Mouse (Mus musculus) embryonic fibroblast, embryonic 13.5 days (primary cell): Measurements from ENCODE around the gene Dydc2.

Source experiments
- CTCF ChIP-seq: IDR thresholded peaks from 2 replicates; pipeline ENCODE4 v1.5.1; 2011; ENCODE audit warnings: mild to moderate bottlenecking, control low read depth, low read length, moderate library complexity, borderline replicate concordance; ENCODE audit not compliant: insufficient read depth
- POLR2A ChIP-seq: IDR thresholded peaks from 2 replicates; pipeline ENCODE4 v1.6.1; 2011; ENCODE audit warnings: low read depth, mild to moderate bottlenecking, control low read depth, low read length, moderate library complexity

DNA sequence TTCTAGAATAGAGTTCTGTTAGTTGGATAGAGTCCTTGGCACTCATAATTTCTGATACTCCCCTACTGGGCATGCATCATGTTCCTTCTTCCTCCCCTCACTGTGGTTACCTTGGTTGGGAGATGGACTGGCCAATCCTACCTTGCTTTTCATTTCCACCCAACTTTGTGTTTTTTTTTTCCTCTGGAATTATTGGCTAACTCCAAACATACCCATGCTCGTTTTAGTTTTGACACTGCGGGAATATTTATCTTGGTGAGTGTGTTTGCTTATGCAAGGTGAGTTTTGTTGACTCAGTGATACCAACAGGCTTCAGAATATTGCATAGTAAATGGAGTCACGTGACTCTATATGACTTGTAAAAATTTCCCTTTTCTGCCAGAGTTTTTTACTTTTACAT lies 31.7 kb upstream of the Dydc2 start:
- TF ChIP-seq POLR2A: no peak
- TF ChIP-seq CTCF: no peak
